Comparison of ENCODE assay signal across 14 mouse cellular contexts in genomic region chr2:170152036-170152686, GRCm38 (mm10). TPM values are rescaled to one million over a fixed set of nuclear protein-coding genes. Genes with fewer than 3 reads are reported as not detected.
DNase-seq lines count a peak whose midpoint lies in the region; ATAC-seq and TF ChIP-seq lines count a peak whose summit lies in the region.
"Had no signal": no experiment of that assay in that cellular context is flagged by ENCODE, and none has a peak within 500 bp of the region (broad histone marks: within the 10 kb centered on the region; RNA-seq: fewer than 3 reads in every experiment).

No protein-coding gene starts in this region.

- H3K9ac ChIP-seq in lung, embryonic 15.5 days: no peak overlapping the region
- no peak overlapping the region for H3K9ac ChIP-seq in liver, postnatal 0 days (replicated peaks)

- H3K27ac ChIP-seq in gastrocnemius, adult 2 months: peak overlapping the region; percentile 96
- H3K27ac ChIP-seq in lung, embryonic 15.5 days: peak overlapping the region; percentile 90
- H3K27ac ChIP-seq in embryonic fibroblast, embryonic 13.5 days (ENCODE audit: insufficient read depth, low read length): peak overlapping the region; percentile 47
- H3K27ac ChIP-seq in liver, postnatal 0 days (ENCODE audit: low read depth): peak overlapping the region; percentile 97
- H3K27ac ChIP-seq: hindbrain, postnatal 0 days had no signal

- H3K4me2 ChIP-seq in lung, embryonic 15.5 days: no peak overlapping the region
- peak overlapping the region; percentile 89 for H3K4me2 ChIP-seq in liver, postnatal 0 days (ENCODE audit: low read depth, low read length)

- WGBS in lung, embryonic 15.5 days: 33% methylated on average over 5 of the region's 5 CpGs
- 53% methylated on average over 5 of the region's 5 CpGs for WGBS in liver, postnatal 0 days (ENCODE audit: insufficient replicate concordance)

- no peak for TF ChIP-seq POLR2A in embryonic fibroblast, embryonic 13.5 days (IDR thresholded peaks at IDR 0.05; ENCODE audit: low read depth, low read length)

- intact Hi-C loops in gastrocnemius, adult 2 months (cut with DNase I): no loop called here
- intact Hi-C loops in gastrocnemius, postnatal 36 days (cut with DNase I): no loop called here

- ATAC-seq in lung, embryonic 15.5 days (ENCODE audit: borderline replicate concordance, extremely low read depth, low FRiP score, low TSS enrichment): no peak
- no peak for ATAC-seq in liver, postnatal 0 days
- ATAC-seq: hindbrain, postnatal 0 days had no signal

- TF ChIP-seq EP300 in liver, postnatal 0 days (IDR thresholded peaks at IDR 0.05; ENCODE audit: low read depth): no peak

- H3K36me3 ChIP-seq in lung, embryonic 15.5 days: no peaks in the 10 kb centered on the region
- H3K36me3 ChIP-seq in liver, postnatal 0 days (replicated peaks; ENCODE audit: insufficient read depth, low read length): no peaks in the 10 kb centered on the region

- peaks cover 58% of the 10 kb centered on the region for H3K4me1 ChIP-seq in lung, embryonic 15.5 days
- no peaks in the 10 kb centered on the region; the same call in 1 of the 2 replicates for H3K4me1 ChIP-seq in embryonic fibroblast, embryonic 13.5 days (ENCODE audit: control insufficient read depth, insufficient read depth, low read length)
- H3K4me1 ChIP-seq in liver, postnatal 0 days (ENCODE audit: insufficient read depth): peaks cover 27% of the 10 kb centered on the region

- no peak for DNase-seq in gastrocnemius, adult 2 months
- DNase-seq in gastrocnemius, postnatal 36 days: no peak
- no peak for DNase-seq in lung, adult 18-20 months
- DNase-seq in liver, postnatal 0 days: no peak
- DNase-seq in adrenal gland, postnatal 14 days: no peak
- no peak for DNase-seq in cerebellum, postnatal 25 days
- DNase-seq: cerebellum, adult 9-10 months; kidney, postnatal 14 days; right cerebral cortex, postnatal 25 days; thymus, postnatal 14 days had no signal

- no peaks in the 10 kb centered on the region for H3K9me3 ChIP-seq in lung, embryonic 15.5 days
- no peaks in the 10 kb centered on the region for H3K9me3 ChIP-seq in liver, postnatal 0 days (ENCODE audit: low read length)
- H3K9me3 ChIP-seq: G1E had no signal

- H3K4me3 ChIP-seq in gastrocnemius, adult 2 months: no peak overlapping the region; the same call in 1 of the 2 replicates
- H3K4me3 ChIP-seq in lung, embryonic 15.5 days: no peak overlapping the region
- no peak overlapping the region for H3K4me3 ChIP-seq in embryonic fibroblast, embryonic 13.5 days (ENCODE audit: insufficient read depth, low read length)
- H3K4me3 ChIP-seq in liver, postnatal 0 days (ENCODE audit: low read depth, low read length): no peak overlapping the region

- H3K27me3 ChIP-seq in lung, embryonic 15.5 days: no peaks in the 10 kb centered on the region
- H3K27me3 ChIP-seq in liver, postnatal 0 days (ENCODE audit: insufficient read depth, low read length): no peaks in the 10 kb centered on the region

- TF ChIP-seq CTCF in gastrocnemius, adult 2 months (IDR thresholded peaks at IDR 0.05): no peak
- TF ChIP-seq CTCF in embryonic fibroblast, embryonic 13.5 days (IDR thresholded peaks at IDR 0.05; ENCODE audit: borderline replicate concordance, insufficient read depth, low read length): no peak
- TF ChIP-seq CTCF in liver, postnatal 0 days (IDR thresholded peaks at IDR 0.05; ENCODE audit: low read depth): no peak

RNA-seq across cellular contexts. Expression of gene Zfp217, which starts 4.3 kb away (rescaled TPM):
- 1 to 10 TPM; 5.6 to 8.1 TPM for total RNA-seq in gastrocnemius, adult 2 months (2021)
- 1 to 10 TPM; 4.3 to 5.7 TPM for total RNA-seq in gastrocnemius, postnatal 36 days (2021)
- polyA plus RNA-seq in lung, embryonic 15.5 days (2015; fragmentation: Nextera tagmentation; extraction: Ambion mirVana): 5.0 and 5.1 TPM in 2 replicates
- 13.0 and 13.2 TPM in 2 replicates for polyA plus RNA-seq in embryonic fibroblast, embryonic 13.5 days (2011; ENCODE audit: insufficient read length, low read depth, missing spikeins)
- polyA plus RNA-seq in liver, postnatal 0 days (2015; fragmentation: Nextera tagmentation; extraction: Ambion mirVana): 2.1 and 2.4 TPM in 2 replicates
- total RNA-seq in adrenal gland, postnatal 14 days (2021): 28.6 and 32.6 TPM in 2 replicates

Comparison
In these comparisons a context has a peak if more than half of its experiments do, and no peak if none do; other contexts are left out.
1. H3K27ac ChIP-seq: peak in every context shown above with its lines; median percentile 97 in liver, postnatal 0 days; 96 in gastrocnemius, adult 2 months; 90 in lung, embryonic 15.5 days; 47 in embryonic fibroblast, embryonic 13.5 days.